Mouse (Mus musculus) hindbrain, embryonic 15.5 days (tissue): Measurements from ENCODE around the gene Vpreb3. TPM values are rescaled to one million over a fixed set of nuclear protein-coding genes. Genes with fewer than 3 reads are reported as not detected.

ENCODE experiments used
- ATAC-seq: fragments of 200-750 bp; cut with Nextera tagmentation; 2 replicates; pipeline ENCODE4 v1.8.0; 2017; ENCODE audit warnings: low read depth, moderate number of reproducible peaks, moderate TSS enrichment; ENCODE audit not compliant: low FRiP score
- H3K27ac ChIP-seq: fragments of 300-500 bp; sonication (generic); replicated peaks from 2 replicates; pipeline ENCODE4 v1.5.1; 2015; ENCODE audit warnings: mild to moderate bottlenecking, inconsistent platforms
- H3K27me3 ChIP-seq: fragments of 300-500 bp; sonication (generic); 2 replicates; pipeline ENCODE4 v1.6.1; 2015; ENCODE audit warnings: control low read depth, inconsistent platforms
- H3K36me3 ChIP-seq: fragments of 300-500 bp; sonication (generic); 2 replicates; pipeline ENCODE4 v1.6.1; 2015; ENCODE audit warnings: control low read depth, inconsistent platforms
- H3K4me1 ChIP-seq: fragments of 300-500 bp; sonication (generic); replicated peaks from 2 replicates; pipeline ENCODE4 v1.6.1; 2015; ENCODE audit warnings: control low read depth, inconsistent platforms
- H3K4me2 ChIP-seq: fragments of 300-500 bp; sonication (generic); 2 replicates; pipeline ENCODE4 v1.6.1; 2015; ENCODE audit warnings: moderate library complexity, mild to moderate bottlenecking, inconsistent platforms
- H3K4me3 ChIP-seq: fragments of 300-500 bp; sonication (generic); 2 replicates; pipeline ENCODE4 v1.5.1; 2015; ENCODE audit warnings: mild to moderate bottlenecking, inconsistent platforms
- H3K9ac ChIP-seq: fragments of 300-500 bp; sonication (generic); 2 replicates; pipeline ENCODE4 v1.6.1; 2015; ENCODE audit warnings: inconsistent platforms
- H3K9me3 ChIP-seq: fragments of 300-500 bp; sonication (generic); 2 replicates; pipeline ENCODE4 v1.6.1; 2016; ENCODE audit warnings: control low read depth, inconsistent platforms
- WGBS: fragments of 180-500 bp; shearing (Covaris S2); methylation state at CpG from one replicate; pipeline ENCODE4 v1.1.7; 2015; 5-methylcytosine and 5-hydroxymethylcytosine counted together
- polyA plus RNA-seq: library from polyadenylated mRNA; unstranded; fragments of >200 nt; fragmentation: Nextera tagmentation; extraction: Ambion mirVana; gene quantifications from 2 replicates; pipeline ENCODE4 v1.2.1, GENCODE M21; 2015

Gene Vpreb3
- polyA plus RNA-seq, 1 experiment from 2014 or later: 0.35 TPM

DNA sequence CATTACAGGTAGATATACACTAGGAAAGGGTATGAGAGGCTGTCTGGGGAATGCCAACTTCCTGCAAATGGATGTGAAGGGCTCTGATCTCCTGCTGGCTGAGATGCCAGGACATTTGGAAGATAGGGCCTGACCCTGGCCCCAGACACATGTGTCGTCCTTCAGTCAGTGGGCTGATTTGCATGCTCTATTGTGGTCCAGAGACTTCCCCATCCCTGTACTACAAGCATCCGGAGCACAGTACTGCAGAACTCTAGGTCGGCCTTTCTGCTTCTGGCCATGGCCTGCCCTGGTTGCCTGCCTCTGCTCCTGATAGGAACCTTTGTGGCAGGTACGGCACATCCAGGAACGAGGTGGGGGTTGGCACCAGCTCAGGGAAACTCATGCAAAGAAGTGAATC lies 5.2 kb downstream of the Vpreb3 start:
- ATAC-seq: no peak
- no peaks in the 10 kb centered on the region for H3K9me3 ChIP-seq
- no peak overlapping the region for H3K9ac ChIP-seq
- H3K36me3 ChIP-seq: no peaks in the 10 kb centered on the region
- H3K27me3 ChIP-seq: peaks cover 6% of the 10 kb centered on the region; the same call in 1 of the 2 replicates
- peaks cover 22% of the 10 kb centered on the region for H3K4me1 ChIP-seq
- no peak overlapping the region for H3K4me2 ChIP-seq
- WGBS: 82% methylated on average over 5 of the region's 5 CpGs
- H3K4me3 ChIP-seq: no peak overlapping the region
- H3K27ac ChIP-seq: no peak overlapping the region

DNA sequence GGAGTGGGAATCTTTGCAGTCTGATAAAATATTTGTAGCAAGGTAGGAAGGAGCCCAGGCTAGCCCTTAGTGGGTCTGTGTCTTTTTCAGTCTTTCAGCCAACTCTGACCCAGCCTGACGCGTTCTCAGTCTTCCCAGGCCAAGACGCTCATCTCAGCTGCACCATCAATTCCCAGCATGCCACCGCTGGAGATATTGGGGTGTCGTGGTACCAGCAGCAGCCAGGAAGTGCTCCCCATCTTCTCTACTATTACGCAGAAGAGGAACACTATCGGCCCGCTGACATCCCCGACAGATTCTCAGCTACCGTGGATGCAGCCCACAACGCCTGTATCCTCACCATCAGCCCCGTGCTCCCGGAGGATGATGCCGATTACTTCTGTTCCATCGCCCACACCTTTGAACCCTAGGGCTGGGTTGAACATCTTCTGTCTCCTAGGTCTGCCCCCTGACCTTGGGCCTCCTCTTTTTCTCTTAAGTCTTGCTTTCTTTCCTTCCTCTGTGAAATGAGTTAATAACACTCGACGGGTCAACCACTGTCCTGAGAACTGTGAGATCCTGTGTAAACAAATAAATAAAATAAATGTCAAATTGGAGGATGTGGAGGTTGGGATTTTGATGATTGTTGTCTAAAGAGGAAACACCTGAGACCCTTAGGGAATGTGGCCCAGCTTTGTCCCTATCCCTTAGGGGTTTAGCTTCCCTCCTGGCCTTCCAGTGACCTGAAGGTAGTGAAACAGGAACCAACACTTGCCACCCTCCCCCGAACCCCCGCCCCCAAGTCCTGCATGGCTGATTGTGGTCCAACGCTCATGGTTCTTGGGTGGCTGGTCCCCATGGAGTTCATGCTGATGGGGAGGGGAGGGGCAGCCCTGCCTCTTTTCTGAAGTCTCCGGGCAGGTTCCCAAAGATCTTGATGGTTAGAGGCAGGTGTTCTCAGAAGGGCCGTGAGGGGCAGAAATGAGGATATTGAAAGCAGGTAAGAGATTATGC lies 6.5 kb downstream of the Vpreb3 start:
- Histone ChIP-seq H3K9me3 (no peaks in the 10 kb centered on the region), H3K36me3 (no peaks in the 10 kb centered on the region), H3K27me3 (peaks cover 6% of the 10 kb centered on the region; the same call in 1 of the 2 replicates), H3K27ac (no peak overlapping the region), H3K4me1 (peaks cover 18% of the 10 kb centered on the region), H3K4me3 (no peak overlapping the region), H3K4me2 (no peak overlapping the region), H3K9ac (no peak overlapping the region)
- ATAC-seq: no peak
- WGBS: 83% methylated on average over 22 of the region's 22 CpGs

DNA sequence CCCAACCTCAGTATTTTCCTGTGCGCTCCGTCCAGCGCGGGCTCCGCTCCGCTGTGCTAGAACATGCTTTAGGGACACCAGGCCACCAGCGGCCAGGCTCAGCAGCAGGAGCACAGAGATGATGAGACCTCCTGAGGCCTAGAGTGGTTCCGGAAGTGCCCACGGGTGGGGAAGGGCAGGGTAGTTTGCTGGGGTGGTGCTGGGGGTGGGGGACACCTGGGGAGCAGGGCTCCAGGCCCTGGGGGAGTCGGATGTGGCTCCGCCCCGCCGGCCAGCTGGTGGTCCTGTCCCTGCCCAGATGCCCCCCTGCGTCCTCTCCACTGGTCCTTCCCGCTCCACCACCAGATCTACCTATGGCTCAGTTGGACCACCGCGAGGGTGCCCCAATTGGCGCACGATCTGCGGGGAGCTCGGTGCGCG lies 7.9 kb downstream of the Vpreb3 start:
- no peaks in the 10 kb centered on the region for H3K36me3 ChIP-seq
- 2% methylated on average over 20 of the region's 23 CpGs for WGBS
- H3K27ac ChIP-seq: no peak overlapping the region
- peaks cover 6% of the 10 kb centered on the region; the same call in 1 of the 2 replicates for H3K27me3 ChIP-seq
- peak; percentile 57 for ATAC-seq
- peak overlapping the region; percentile 36 for H3K4me3 ChIP-seq
- H3K9me3 ChIP-seq: no peaks in the 10 kb centered on the region
- H3K4me2 ChIP-seq: peak overlapping the region; percentile 74
- H3K4me1 ChIP-seq: peaks cover 15% of the 10 kb centered on the region
- peak overlapping the region; percentile 39 for H3K9ac ChIP-seq

DNA sequence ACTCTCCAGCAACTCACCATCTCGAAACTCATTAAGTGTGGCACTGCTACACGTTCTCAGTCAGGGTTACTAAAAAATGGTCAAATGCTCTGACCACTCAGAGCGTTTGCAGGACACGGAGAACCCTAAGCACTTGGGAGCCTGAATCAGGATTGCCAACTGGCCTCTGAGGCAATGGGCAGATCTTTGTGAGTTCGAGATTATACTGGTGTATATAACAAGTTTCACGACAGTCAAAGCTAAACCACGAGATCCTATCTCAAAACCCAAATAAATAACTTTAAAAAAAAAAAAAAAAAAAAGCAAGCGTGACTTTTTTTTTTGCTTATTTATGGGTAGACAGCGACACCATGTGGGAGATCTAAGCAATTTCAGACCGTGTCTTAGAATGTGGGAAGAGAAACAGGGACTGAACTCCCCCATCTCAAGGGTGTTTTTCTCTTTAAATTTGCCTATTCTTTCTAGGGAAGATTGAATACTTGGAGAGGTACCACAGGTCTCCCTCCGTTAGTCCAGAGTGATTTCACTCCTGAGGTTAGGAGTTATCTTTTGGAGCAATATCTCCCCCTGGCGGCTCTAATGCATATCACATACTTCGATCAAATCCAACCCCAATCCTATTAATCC lies 8.7 kb downstream of the Vpreb3 start:
- H3K4me1 ChIP-seq: peaks cover 15% of the 10 kb centered on the region
- H3K9me3 ChIP-seq: no peaks in the 10 kb centered on the region
- H3K4me3 ChIP-seq: peak overlapping the region; percentile 36
- peaks cover 6% of the 10 kb centered on the region; the same call in 1 of the 2 replicates for H3K27me3 ChIP-seq
- H3K9ac ChIP-seq: peak overlapping the region; percentile 39; the same call in 1 of the 2 replicates
- 4% methylated on average over 13 of the region's 13 CpGs for WGBS
- H3K27ac ChIP-seq: no peak overlapping the region
- ATAC-seq: 0 out of 2 replicates have a peak, but pooled peaks have one; percentile 21
- H3K4me2 ChIP-seq: peak overlapping the region; percentile 74
- no peaks in the 10 kb centered on the region for H3K36me3 ChIP-seq

DNA sequence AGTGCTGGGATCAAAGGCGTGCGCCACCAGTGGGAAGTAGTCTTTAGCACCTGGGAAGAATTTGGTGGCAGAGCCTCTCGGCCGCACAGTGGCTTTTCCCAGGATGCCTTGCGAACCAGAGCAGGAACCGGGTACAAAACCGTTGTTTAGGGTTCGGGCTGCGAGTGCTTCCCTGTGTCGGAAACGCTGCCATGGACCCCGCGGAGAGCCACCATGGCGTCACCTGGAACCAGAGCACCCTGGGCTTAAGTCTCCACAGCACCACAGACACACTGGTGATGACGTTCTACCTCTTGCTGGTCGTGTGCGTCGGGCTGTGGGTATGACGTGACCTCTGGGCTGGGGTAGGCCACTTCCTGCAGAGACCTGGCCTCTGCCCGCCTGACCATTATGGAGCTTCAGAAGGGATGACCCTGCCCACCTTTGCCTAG lies 11.5 kb downstream of the Vpreb3 start, which contains the start of gene Gm5134:
Gene Gm5134, plus strand, starts transcription at position 134 of the 431 bp plus-strand sequence.
- peaks cover 15% of the 10 kb centered on the region for H3K4me1 ChIP-seq
- no peaks in the 10 kb centered on the region for H3K9me3 ChIP-seq
- ATAC-seq: no peak
- no peak within 1 kb of the TSS for H3K9ac ChIP-seq
- H3K27me3 ChIP-seq: peaks cover 4% of the 10 kb centered on the region; the same call in 1 of the 2 replicates
- whole genome bisulfite sequencing: 24% methylated on average over 20 of the region's 20 CpGs
- peak within 1 kb of the TSS; percentile 47 for H3K4me2 ChIP-seq
- H3K36me3 ChIP-seq: no peaks in the 10 kb centered on the region
- peak within 1 kb of the TSS; percentile 7; the same call in 1 of the 2 replicates for H3K4me3 ChIP-seq
- H3K27ac ChIP-seq: no peak within 1 kb of the TSS

DNA sequence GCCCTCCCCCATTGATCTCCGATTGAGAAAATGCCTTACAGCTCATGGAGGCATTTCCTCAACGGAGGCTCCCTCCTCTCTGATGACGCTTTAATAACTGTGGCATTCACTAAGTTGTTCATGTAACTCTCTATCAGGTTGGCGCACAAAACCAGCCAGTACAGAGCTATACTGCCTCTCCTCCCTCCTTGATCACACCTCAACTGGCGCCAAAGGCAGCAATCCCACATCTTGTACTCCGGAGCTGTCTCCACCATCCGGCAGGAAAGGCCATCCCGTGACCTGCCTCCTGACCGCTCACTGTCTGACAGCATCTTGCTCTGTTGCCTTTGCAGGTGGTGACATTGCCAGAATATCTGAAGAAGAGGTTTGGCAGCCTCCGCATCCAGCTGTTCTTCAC lies 31.0 kb downstream of the Vpreb3 start:
- Histone ChIP-seq H3K4me1 (no peaks in the 10 kb centered on the region), H3K4me3 (no peak overlapping the region), H3K36me3 (no peaks in the 10 kb centered on the region), H3K27me3 (no peaks in the 10 kb centered on the region), H3K9ac (no peak overlapping the region), H3K27ac (no peak overlapping the region), H3K4me2 (no peak overlapping the region), H3K9me3 (no peaks in the 10 kb centered on the region)
- no peak for ATAC-seq
- WGBS: 94% methylated on average over 10 of the region's 10 CpGs

DNA sequence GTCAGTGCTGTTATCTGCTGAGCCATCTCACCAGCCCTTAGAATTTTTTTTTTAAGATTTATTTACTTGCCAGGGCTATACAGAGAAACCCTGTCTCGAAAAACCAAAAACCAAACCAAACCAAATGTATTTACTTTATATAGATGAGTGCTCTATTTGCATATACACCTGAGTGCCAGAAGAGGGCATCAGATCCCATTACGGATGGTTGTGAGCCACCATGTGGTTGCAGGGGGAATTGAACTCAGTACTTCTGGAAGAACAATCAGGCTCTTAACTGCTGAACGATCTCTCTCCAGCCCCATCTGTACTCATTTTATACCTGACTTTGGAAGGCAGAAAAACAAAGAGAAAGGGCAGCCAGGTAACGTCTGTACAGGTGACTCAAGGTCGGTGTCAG lies 32.4 kb downstream of the Vpreb3 start:
- no peak for ATAC-seq
- Histone ChIP-seq H3K27ac (no peak overlapping the region), H3K4me2 (no peak overlapping the region), H3K4me3 (no peak overlapping the region), H3K4me1 (no peaks in the 10 kb centered on the region), H3K9ac (no peak overlapping the region), H3K9me3 (no peaks in the 10 kb centered on the region), H3K36me3 (no peaks in the 10 kb centered on the region), H3K27me3 (no peaks in the 10 kb centered on the region)
- 70% methylated on average over 5 of the region's 5 CpGs for WGBS

DNA sequence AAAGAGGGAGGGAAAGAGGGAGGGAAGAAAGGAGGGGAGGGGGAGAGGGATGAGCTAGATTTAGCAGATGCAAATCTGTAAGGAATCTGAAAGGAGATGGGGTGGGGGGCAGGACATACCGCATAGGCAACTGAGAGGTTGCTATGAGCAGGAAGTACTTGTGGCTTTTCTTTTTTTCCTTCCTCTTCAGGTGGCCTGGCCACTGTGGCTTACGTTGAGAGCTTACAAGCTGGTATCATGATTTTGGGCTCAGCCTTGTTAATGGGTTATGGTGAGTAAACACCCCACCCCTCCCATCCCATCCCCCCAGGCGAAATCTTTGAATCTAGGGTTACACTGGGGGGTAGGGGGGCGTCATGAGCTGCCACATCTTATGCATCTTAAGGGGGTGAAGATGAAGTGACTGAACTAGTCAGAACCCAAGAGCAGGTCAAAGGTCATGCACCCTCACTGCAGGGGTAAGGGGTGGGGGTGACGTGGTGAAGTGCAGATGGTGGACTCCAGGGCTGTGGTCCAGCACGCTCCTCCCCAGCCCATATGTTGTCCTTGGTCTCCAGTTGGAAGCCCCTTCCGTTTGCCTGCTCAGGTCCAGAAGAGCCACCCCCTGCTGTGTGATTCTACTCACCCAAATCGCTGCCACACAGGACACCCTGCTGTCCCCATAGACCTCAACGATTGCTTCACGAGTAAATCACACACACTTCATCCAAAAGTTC lies 35.4 kb downstream of the Vpreb3 start:
- no peaks in the 10 kb centered on the region for H3K27me3 ChIP-seq
- no peaks in the 10 kb centered on the region for H3K4me1 ChIP-seq
- 41% methylated on average over 10 of the region's 10 CpGs for WGBS
- H3K36me3 ChIP-seq: no peaks in the 10 kb centered on the region
- no peak for ATAC-seq
- no peak overlapping the region for H3K9ac ChIP-seq
- H3K4me3 ChIP-seq: no peak overlapping the region
- H3K4me2 ChIP-seq: no peak overlapping the region
- no peaks in the 10 kb centered on the region for H3K9me3 ChIP-seq
- H3K27ac ChIP-seq: no peak overlapping the region

DNA sequence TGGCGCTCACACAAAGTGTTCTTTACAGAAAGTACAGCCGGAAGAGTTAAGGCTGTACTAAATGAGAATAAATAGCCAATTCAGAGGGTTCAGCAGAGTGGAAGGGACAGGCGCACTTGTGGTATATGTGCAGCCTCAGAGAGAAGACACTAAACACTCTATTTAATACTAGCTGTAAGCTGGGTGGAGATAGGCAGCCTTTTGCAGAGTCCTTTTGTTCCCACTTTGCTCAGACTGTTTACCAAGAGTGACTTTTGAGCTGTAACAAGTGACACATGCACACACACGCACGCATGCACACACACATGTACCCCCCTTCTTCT lies 35.9 kb downstream of the Vpreb3 start:
- Histone ChIP-seq H3K4me3 (no peak overlapping the region), H3K36me3 (no peaks in the 10 kb centered on the region), H3K4me1 (no peaks in the 10 kb centered on the region), H3K9me3 (no peaks in the 10 kb centered on the region), H3K27me3 (no peaks in the 10 kb centered on the region), H3K4me2 (no peak overlapping the region), H3K27ac (no peak overlapping the region), H3K9ac (no peak overlapping the region)
- ATAC-seq: no peak
- 67% methylated on average over 5 of the region's 5 CpGs for WGBS

DNA sequence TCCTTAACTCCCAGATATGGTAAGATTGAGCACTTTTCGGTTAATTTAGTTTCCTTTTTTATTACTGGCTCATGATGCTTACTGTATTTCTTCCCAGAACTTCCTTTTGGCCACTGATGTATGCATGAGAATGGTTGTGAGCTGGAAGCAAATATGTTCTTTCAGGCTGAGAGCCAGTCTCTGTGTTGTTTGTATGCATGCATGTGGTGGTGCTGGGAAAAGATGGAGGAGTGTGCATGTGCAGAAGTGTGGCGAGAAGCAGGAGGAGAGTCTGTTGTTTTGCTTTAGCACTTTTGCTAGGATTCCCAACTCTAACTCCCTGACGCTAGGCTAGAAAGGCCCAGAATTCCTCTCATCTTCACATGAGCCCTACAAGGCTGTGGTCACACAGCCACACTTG lies 36.6 kb downstream of the Vpreb3 start:
- Histone ChIP-seq H3K4me1 (no peaks in the 10 kb centered on the region), H3K27ac (no peak overlapping the region), H3K4me3 (no peak overlapping the region), H3K9me3 (no peaks in the 10 kb centered on the region), H3K9ac (no peak overlapping the region), H3K27me3 (no peaks in the 10 kb centered on the region), H3K36me3 (no peaks in the 10 kb centered on the region), H3K4me2 (no peak overlapping the region)
- ATAC-seq: no peak
- 96% methylated on average over 3 of the region's 3 CpGs for WGBS

DNA sequence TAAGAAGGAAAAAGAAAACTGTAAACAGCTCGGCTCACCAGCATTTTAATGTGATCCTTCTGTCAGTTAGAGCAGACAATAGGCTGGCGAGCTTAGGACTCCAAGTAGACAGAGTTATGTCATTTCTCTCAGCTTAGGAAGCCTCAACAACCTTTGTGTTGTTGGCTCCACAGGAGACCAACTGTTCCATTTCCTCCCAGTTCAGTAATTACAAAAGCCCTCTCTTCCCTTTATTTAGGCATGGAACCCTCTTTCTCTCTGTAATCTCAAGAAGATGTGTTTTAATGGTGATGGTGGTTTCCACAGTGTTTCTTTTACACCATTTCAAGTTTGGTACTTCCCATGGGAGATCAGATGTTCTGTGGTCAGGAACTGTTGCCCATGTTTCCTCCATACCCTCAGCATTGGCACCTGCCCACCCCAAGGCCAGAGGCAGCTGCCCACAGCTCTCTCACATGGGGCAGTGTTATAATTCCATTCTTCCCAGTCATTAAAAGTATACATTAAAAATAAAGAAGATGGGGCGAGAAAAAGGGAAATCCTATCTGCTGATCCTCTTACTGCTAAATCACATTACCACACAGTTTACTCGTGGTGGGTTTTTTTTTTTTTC lies 47.7 kb downstream of the Vpreb3 start:
- Histone ChIP-seq H3K4me1 (no peaks in the 10 kb centered on the region), H3K4me3 (no peak overlapping the region), H3K9me3 (no peaks in the 10 kb centered on the region), H3K36me3 (no peaks in the 10 kb centered on the region), H3K27ac (no peak overlapping the region), H3K4me2 (no peak overlapping the region), H3K27me3 (no peaks in the 10 kb centered on the region), H3K9ac (no peak overlapping the region)
- 72% methylated on average over 4 of the region's 4 CpGs for WGBS
- ATAC-seq: no peak
